Mouse (Mus musculus) testis, adult 2 months (tissue): ENCODE results near the gene Ssh3.

Source experiments
- CTCF ChIP-seq: fragments of 200-500 bp; IDR thresholded peaks from 2 replicates; pipeline ENCODE4 v1.5.1; 2012; ENCODE audit warnings: low read depth, mild to moderate bottlenecking, inconsistent platforms, low read length, moderate library complexity; ENCODE audit not compliant: control insufficient read depth, insufficient read depth, insufficient replicate concordance
- POLR2A ChIP-seq: fragments of 200-500 bp; IDR thresholded peaks from 2 replicates; pipeline ENCODE4 v1.6.1; 2012; ENCODE audit warnings: low read depth, mild to moderate bottlenecking, inconsistent platforms, low read length, moderate library complexity; ENCODE audit not compliant: control insufficient read depth

GRCm38 (mm10) chr19:4280425-4280824 lies 11.4 kb upstream of the Ssh3 start:
- TF ChIP-seq CTCF, result no peak
- no peak for TF ChIP-seq POLR2A
